Mouse (Mus musculus): ENCODE data around the gene Kcnj9. TPM values are rescaled to one million over a fixed set of nuclear protein-coding genes. Genes with fewer than 3 reads are reported as not detected.

Kcnj9 gene
- not detected in 2 replicates for polyA plus RNA-seq (2015; fragmentation: Nextera tagmentation; extraction: Ambion mirVana)

- H3K9ac ChIP-seq (replicated peaks; ENCODE audit: low read length) = no peak within 1 kb of the TSS
- ATAC-seq (ENCODE audit: low FRiP score, low TSS enrichment) = no peak
- WGBS = 30% methylated on average over 9 of the region's 9 CpGs
- no peak within 1 kb of the TSS for H3K27ac ChIP-seq (ENCODE audit: low read length)
- H3K36me3 ChIP-seq (ENCODE audit: insufficient read depth, low read length) = no peaks in the 10 kb centered on the region
- no peak within 1 kb of the TSS for H3K4me2 ChIP-seq (replicated peaks; ENCODE audit: low read depth, low read length)
- H3K4me3 ChIP-seq (ENCODE audit: low read length) = no peak within 1 kb of the TSS
- H3K9me3 ChIP-seq (ENCODE audit: low read length) = no peaks in the 10 kb centered on the region
- 0 out of 2 replicates have a peak, but pooled peaks cover 3% of the 10 kb centered on the region for H3K4me1 ChIP-seq (ENCODE audit: insufficient read depth, low read length)
- peaks cover 63% of the 10 kb centered on the region for H3K27me3 ChIP-seq (ENCODE audit: insufficient read depth, low read length)
These were observed at the start of gene Kcnj9 for GRCm38 (mm10) chr1:172329131-172329530. Gene Kcnj9, minus strand, starts transcription at chr1:172329318.

- H3K9me3 ChIP-seq (ENCODE audit: low read length) = no peaks in the 10 kb centered on the region
- peak overlapping the region; percentile 81 for H3K9ac ChIP-seq (replicated peaks; ENCODE audit: low read length)
- peak; percentile 21 for ATAC-seq (ENCODE audit: low FRiP score, low TSS enrichment)
- peaks cover 25% of the 10 kb centered on the region for H3K4me1 ChIP-seq (ENCODE audit: insufficient read depth, low read length)
- peak overlapping the region; percentile 69 for H3K27ac ChIP-seq (ENCODE audit: low read length)
- H3K36me3 ChIP-seq (ENCODE audit: insufficient read depth, low read length) = peaks cover 28% of the 10 kb centered on the region
- H3K4me3 ChIP-seq (ENCODE audit: low read length) = peak overlapping the region; percentile 95
- H3K4me2 ChIP-seq (replicated peaks; ENCODE audit: low read depth, low read length) = peak overlapping the region; percentile 88
- WGBS = 2% methylated on average over 62 of the region's 62 CpGs
- H3K27me3 ChIP-seq (ENCODE audit: insufficient read depth, low read length) = no peaks in the 10 kb centered on the region
These were observed 47.8 kb upstream of the Kcnj9 start for GRCm38 (mm10) chr1:172376758-172377458.

DNA sequence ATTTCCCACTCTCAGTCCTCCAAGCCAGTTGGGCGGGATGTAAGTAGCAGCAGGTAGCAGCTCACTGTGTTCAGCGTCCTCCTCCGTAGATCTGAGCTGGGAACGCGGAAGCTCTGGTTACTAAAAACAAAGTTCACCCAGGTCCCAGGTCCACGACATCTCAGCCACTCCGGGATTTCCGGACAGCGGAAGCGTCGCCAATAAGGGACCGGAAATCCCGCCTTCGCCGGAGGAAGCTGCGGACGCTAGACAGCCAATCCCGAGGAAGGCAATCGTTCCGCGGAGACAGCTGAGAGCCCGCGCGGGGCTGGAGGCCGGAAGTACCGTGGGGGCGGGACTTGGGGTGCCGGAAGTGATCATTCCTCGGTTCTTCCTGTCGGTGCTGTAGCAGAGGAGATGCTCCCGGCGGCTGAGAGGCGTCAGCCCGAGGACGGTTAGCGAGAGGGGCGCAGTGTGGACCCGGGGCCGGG, 47.1 kb upstream of the Kcnj9 start, which contains the start of gene Pigm:
TSS of gene Pigm (plus strand) at position 349 of the 470 bp plus-strand sequence.
- peak within 1 kb of the TSS; percentile 91 for H3K27ac ChIP-seq (ENCODE audit: low read length)
- no peaks in the 10 kb centered on the region for H3K27me3 ChIP-seq (ENCODE audit: insufficient read depth, low read length)
- peak within 1 kb of the TSS; percentile 95 for H3K4me3 ChIP-seq (ENCODE audit: low read length)
- H3K9me3 ChIP-seq (ENCODE audit: low read length) = no peaks in the 10 kb centered on the region
- WGBS = under 1% methylated on average over 39 of the region's 39 CpGs
- peak within 1 kb of the TSS; percentile 81 for H3K9ac ChIP-seq (replicated peaks; ENCODE audit: low read length)
- peaks cover 25% of the 10 kb centered on the region for H3K4me1 ChIP-seq (ENCODE audit: insufficient read depth, low read length)
- peaks cover 21% of the 10 kb centered on the region for H3K36me3 ChIP-seq (ENCODE audit: insufficient read depth, low read length)
- peak within 1 kb of the TSS; percentile 88 for H3K4me2 ChIP-seq (replicated peaks; ENCODE audit: low read depth, low read length)
- peak; percentile 99 for ATAC-seq (ENCODE audit: low FRiP score, low TSS enrichment)

DNA sequence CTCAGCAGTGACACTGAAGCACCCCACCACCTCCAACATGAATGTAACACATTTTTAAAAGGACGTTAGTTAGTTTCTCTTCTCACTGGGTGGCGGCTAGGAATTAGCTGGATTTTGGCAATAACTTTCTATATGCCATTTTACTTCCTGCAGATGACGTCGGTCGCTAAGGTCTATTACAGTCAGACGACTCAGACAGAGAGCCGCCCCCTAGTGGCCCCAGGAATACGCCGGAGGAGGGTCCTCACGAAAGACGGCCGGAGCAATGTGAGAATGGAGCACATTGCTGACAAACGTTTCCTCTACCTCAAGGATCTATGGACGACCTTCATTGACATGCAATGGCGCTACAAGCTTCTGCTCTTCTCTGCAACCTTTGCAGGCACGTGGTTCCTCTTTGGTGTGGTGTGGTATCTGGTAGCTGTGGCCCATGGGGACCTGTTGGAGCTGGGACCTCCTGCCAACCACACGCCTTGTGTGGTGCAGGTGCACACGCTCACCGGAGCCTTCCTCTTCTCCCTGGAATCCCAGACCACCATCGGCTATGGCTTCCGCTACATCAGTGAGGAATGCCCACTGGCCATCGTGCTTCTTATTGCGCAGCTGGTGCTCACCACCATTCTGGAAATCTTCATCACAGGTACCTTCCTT, 39.8 kb upstream of the Kcnj9 start:
- Histone ChIP-seq H3K4me3 (ENCODE audit: low read length) (no peak overlapping the region), H3K27me3 (ENCODE audit: insufficient read depth, low read length) (no peaks in the 10 kb centered on the region), H3K9ac (replicated peaks; ENCODE audit: low read length) (no peak overlapping the region), H3K4me2 (replicated peaks; ENCODE audit: low read depth, low read length) (peak overlapping the region; percentile 21; the same call in 1 of the 2 replicates), H3K9me3 (ENCODE audit: low read length) (no peaks in the 10 kb centered on the region), H3K36me3 (ENCODE audit: insufficient read depth, low read length) (no peaks in the 10 kb centered on the region), H3K4me1 (ENCODE audit: insufficient read depth, low read length) (no peaks in the 10 kb centered on the region), H3K27ac (ENCODE audit: low read length) (no peak overlapping the region)
- no peak for ATAC-seq (ENCODE audit: low FRiP score, low TSS enrichment)
- WGBS = 30% methylated on average over 23 of the region's 23 CpGs

DNA sequence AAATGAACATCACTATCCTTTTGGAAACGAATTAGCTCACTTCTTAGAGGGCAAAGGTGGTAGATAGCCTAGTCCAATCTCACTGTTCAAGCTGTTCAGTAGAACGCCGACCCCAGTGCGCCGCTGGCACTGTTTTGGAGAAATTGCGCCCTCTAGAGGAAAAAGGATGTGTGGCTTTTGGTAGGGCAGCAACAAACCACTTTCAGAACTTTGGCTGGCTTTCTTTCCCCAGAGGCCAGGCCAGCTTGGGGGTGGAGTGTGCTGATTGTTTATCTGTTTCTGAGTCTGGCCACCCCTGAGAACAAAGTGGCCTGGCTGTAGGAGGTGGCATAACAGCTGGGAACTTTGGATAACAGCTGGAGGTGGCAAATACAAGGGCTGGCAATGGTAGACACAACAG, 35.6 kb upstream of the Kcnj9 start:
- Histone ChIP-seq H3K9ac (replicated peaks; ENCODE audit: low read length) (no peak overlapping the region), H3K4me2 (replicated peaks; ENCODE audit: low read depth, low read length) (no peak overlapping the region), H3K27me3 (ENCODE audit: insufficient read depth, low read length) (no peaks in the 10 kb centered on the region), H3K27ac (ENCODE audit: low read length) (no peak overlapping the region), H3K4me1 (ENCODE audit: insufficient read depth, low read length) (no peaks in the 10 kb centered on the region), H3K4me3 (ENCODE audit: low read length) (no peak overlapping the region), H3K36me3 (ENCODE audit: insufficient read depth, low read length) (no peaks in the 10 kb centered on the region), H3K9me3 (ENCODE audit: low read length) (no peaks in the 10 kb centered on the region)
- 15% methylated on average over 6 of the region's 6 CpGs for WGBS
- no peak for ATAC-seq (ENCODE audit: low FRiP score, low TSS enrichment)

DNA sequence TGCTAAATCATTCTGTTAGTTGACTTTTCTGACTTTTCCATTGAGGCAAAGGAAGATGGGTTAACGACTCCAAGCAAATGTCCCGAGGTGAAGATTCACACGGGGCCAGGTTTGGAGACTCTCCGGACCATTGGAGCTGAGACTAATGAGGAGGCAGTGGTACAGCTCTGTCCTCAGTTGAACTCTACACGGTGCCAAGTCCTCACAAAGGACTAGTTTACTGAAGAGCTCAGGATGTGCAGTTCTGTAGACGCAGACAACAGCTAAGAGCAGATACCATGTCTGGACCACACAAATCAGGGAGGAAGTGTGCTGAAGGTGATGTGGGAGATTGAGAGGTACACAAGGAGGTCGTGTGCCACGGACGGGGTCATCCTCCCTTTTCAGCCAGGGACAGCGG, 29.2 kb upstream of the Kcnj9 start:
- Histone ChIP-seq H3K9me3 (ENCODE audit: low read length) (no peaks in the 10 kb centered on the region), H3K9ac (replicated peaks; ENCODE audit: low read length) (no peak overlapping the region), H3K36me3 (ENCODE audit: insufficient read depth, low read length) (no peaks in the 10 kb centered on the region), H3K27me3 (ENCODE audit: insufficient read depth, low read length) (no peaks in the 10 kb centered on the region), H3K4me3 (ENCODE audit: low read length) (no peak overlapping the region), H3K4me2 (replicated peaks; ENCODE audit: low read depth, low read length) (no peak overlapping the region), H3K4me1 (ENCODE audit: insufficient read depth, low read length) (peaks cover 8% of the 10 kb centered on the region; the same call in 1 of the 2 replicates), H3K27ac (ENCODE audit: low read length) (no peak overlapping the region)
- no peak for ATAC-seq (ENCODE audit: low FRiP score, low TSS enrichment)
- 71% methylated on average over 10 of the region's 10 CpGs for WGBS

DNA sequence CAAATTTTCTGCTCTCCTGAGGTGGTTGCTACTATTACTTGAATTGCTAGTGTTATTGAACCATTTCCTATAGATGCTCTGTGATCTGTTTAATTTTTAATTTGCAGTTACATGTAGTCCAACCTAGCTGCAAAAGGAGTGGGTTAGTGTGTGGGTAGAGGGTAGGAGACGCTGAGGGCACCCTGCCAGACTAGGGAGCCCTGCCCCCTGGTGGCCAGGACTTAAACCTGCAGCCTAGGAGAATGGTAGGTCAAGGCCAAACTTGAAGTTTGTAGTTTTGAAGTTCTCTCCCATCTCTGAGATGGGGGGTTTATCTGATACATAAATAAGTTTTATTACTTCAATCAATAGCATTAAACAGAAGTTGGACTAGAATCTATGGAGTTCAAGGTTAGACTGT, 28.4 kb upstream of the Kcnj9 start:
- H3K4me2 ChIP-seq (replicated peaks; ENCODE audit: low read depth, low read length) = no peak overlapping the region
- H3K27ac ChIP-seq (ENCODE audit: low read length) = no peak overlapping the region
- no peaks in the 10 kb centered on the region for H3K27me3 ChIP-seq (ENCODE audit: insufficient read depth, low read length)
- H3K9ac ChIP-seq (replicated peaks; ENCODE audit: low read length) = no peak overlapping the region
- no peaks in the 10 kb centered on the region for H3K36me3 ChIP-seq (ENCODE audit: insufficient read depth, low read length)
- peaks cover 8% of the 10 kb centered on the region; the same call in 1 of the 2 replicates for H3K4me1 ChIP-seq (ENCODE audit: insufficient read depth, low read length)
- H3K9me3 ChIP-seq (ENCODE audit: low read length) = no peaks in the 10 kb centered on the region
- 0% methylated on average over 1 of the region's 1 CpGs for WGBS
- peak; percentile 60; the same call in 1 of the 2 replicates for ATAC-seq (ENCODE audit: low FRiP score, low TSS enrichment)
- H3K4me3 ChIP-seq (ENCODE audit: low read length) = no peak overlapping the region

- H3K27ac ChIP-seq (ENCODE audit: low read length) = peak overlapping the region; percentile 57; the same call in 1 of the 2 replicates
- H3K4me1 ChIP-seq (ENCODE audit: insufficient read depth, low read length) = peaks cover 21% of the 10 kb centered on the region
- no peaks in the 10 kb centered on the region for H3K36me3 ChIP-seq (ENCODE audit: insufficient read depth, low read length)
- WGBS = 53% methylated on average over 3 of the region's 3 CpGs
- no peak for ATAC-seq (ENCODE audit: low FRiP score, low TSS enrichment)
- H3K4me2 ChIP-seq (replicated peaks; ENCODE audit: low read depth, low read length) = no peak overlapping the region
- peaks cover 9% of the 10 kb centered on the region for H3K27me3 ChIP-seq (ENCODE audit: insufficient read depth, low read length)
- H3K9me3 ChIP-seq (ENCODE audit: low read length) = no peaks in the 10 kb centered on the region
- H3K4me3 ChIP-seq (ENCODE audit: low read length) = no peak overlapping the region
- no peak overlapping the region for H3K9ac ChIP-seq (replicated peaks; ENCODE audit: low read length)
These were observed 26.2 kb upstream of the Kcnj9 start for GRCm38 (mm10) chr1:172355336-172355735.

GRCm38 (mm10) chr1:172352453-172352852, 23.3 kb upstream of the Kcnj9 start:
- H3K27me3 ChIP-seq (ENCODE audit: insufficient read depth, low read length) = peaks cover 11% of the 10 kb centered on the region
- H3K9ac ChIP-seq (replicated peaks; ENCODE audit: low read length) = no peak overlapping the region
- H3K27ac ChIP-seq (ENCODE audit: low read length) = peak overlapping the region; percentile 65
- 86% methylated on average over 3 of the region's 3 CpGs for WGBS
- no peaks in the 10 kb centered on the region for H3K9me3 ChIP-seq (ENCODE audit: low read length)
- H3K4me2 ChIP-seq (replicated peaks; ENCODE audit: low read depth, low read length) = no peak overlapping the region
- peaks cover 32% of the 10 kb centered on the region for H3K4me1 ChIP-seq (ENCODE audit: insufficient read depth, low read length)
- ATAC-seq (ENCODE audit: low FRiP score, low TSS enrichment) = no peak
- H3K36me3 ChIP-seq (ENCODE audit: insufficient read depth, low read length) = no peaks in the 10 kb centered on the region
- no peak overlapping the region for H3K4me3 ChIP-seq (ENCODE audit: low read length)

- Histone ChIP-seq H3K9me3 (ENCODE audit: low read length) (no peaks in the 10 kb centered on the region), H3K27me3 (ENCODE audit: insufficient read depth, low read length) (peaks cover 11% of the 10 kb centered on the region), H3K4me1 (ENCODE audit: insufficient read depth, low read length) (peaks cover 32% of the 10 kb centered on the region), H3K4me3 (ENCODE audit: low read length) (no peak overlapping the region), H3K27ac (ENCODE audit: low read length) (no peak overlapping the region; the same call in 1 of the 2 replicates), H3K36me3 (ENCODE audit: insufficient read depth, low read length) (no peaks in the 10 kb centered on the region), H3K9ac (replicated peaks; ENCODE audit: low read length) (no peak overlapping the region), H3K4me2 (replicated peaks; ENCODE audit: low read depth, low read length) (no peak overlapping the region)
- ATAC-seq (ENCODE audit: low FRiP score, low TSS enrichment) = no peak
- WGBS = 63% methylated on average over 6 of the region's 6 CpGs
These were observed 22.9 kb upstream of the Kcnj9 start for GRCm38 (mm10) chr1:172352001-172352400.

All from kidney, embryonic 16.5 days (tissue).